Mouse (Mus musculus): ENCODE measurements around the gene Odc1. TPM values are rescaled to one million over a fixed set of nuclear protein-coding genes. Genes with fewer than 3 reads are reported as not detected.

Odc1 gene
- polyA plus RNA-seq, 1 experiment from 2014 or later = 170 TPM

GRCm38 (mm10) chr12:17551208-17551995 is 6.8 kb downstream of the Odc1 start:
- Histone ChIP-seq H3K36me3 (peaks cover 37% of the 10 kb centered on the region), H3K4me3 (replicated peaks) (no peak overlapping the region), H3K9me3 (replicated peaks) (no peaks in the 10 kb centered on the region), H3K4me1 (peaks cover 7% of the 10 kb centered on the region; the same call in 1 of the 2 replicates), H3K9ac (no peak overlapping the region), H3K27ac (replicated peaks) (no peak overlapping the region), H3K27me3 (no peaks in the 10 kb centered on the region), H3K4me2 (replicated peaks) (no peak overlapping the region)
- 63% methylated on average over 3 of the region's 3 CpGs for WGBS
- no peak for ATAC-seq (ENCODE audit: insufficient number of reproducible peaks, low FRiP score, low TSS enrichment, low read depth)

GRCm38 (mm10) chr12:17552420-17552819 is 7.8 kb downstream of the Odc1 start:
- 60% methylated on average over 3 of the region's 3 CpGs for WGBS
- Histone ChIP-seq H3K9me3 (replicated peaks) (no peaks in the 10 kb centered on the region), H3K9ac (no peak overlapping the region), H3K27ac (replicated peaks) (no peak overlapping the region), H3K27me3 (no peaks in the 10 kb centered on the region), H3K4me2 (replicated peaks) (no peak overlapping the region), H3K36me3 (peaks cover 35% of the 10 kb centered on the region), H3K4me3 (replicated peaks) (no peak overlapping the region), H3K4me1 (peaks cover 10% of the 10 kb centered on the region)
- no peak for ATAC-seq (ENCODE audit: insufficient number of reproducible peaks, low FRiP score, low TSS enrichment, low read depth)

GRCm38 (mm10) chr12:17552949-17553348 is 8.4 kb downstream of the Odc1 start:
- no peak overlapping the region for H3K27ac ChIP-seq (replicated peaks)
- peaks cover 16% of the 10 kb centered on the region for H3K4me1 ChIP-seq
- no peak overlapping the region for H3K9ac ChIP-seq
- ATAC-seq (ENCODE audit: insufficient number of reproducible peaks, low FRiP score, low TSS enrichment, low read depth) = no peak
- H3K36me3 ChIP-seq = peaks cover 30% of the 10 kb centered on the region
- H3K4me2 ChIP-seq (replicated peaks) = no peak overlapping the region
- no peaks in the 10 kb centered on the region for H3K27me3 ChIP-seq
- no peaks in the 10 kb centered on the region for H3K9me3 ChIP-seq (replicated peaks)
- WGBS = 72% methylated on average over 2 of the region's 2 CpGs
- no peak overlapping the region for H3K4me3 ChIP-seq (replicated peaks)

GRCm38 (mm10) chr12:17553627-17554026 is 9.0 kb downstream of the Odc1 start:
- H3K9me3 ChIP-seq (replicated peaks) = no peaks in the 10 kb centered on the region
- no peak overlapping the region for H3K9ac ChIP-seq
- no peak overlapping the region for H3K4me2 ChIP-seq (replicated peaks)
- H3K27me3 ChIP-seq = no peaks in the 10 kb centered on the region
- H3K27ac ChIP-seq (replicated peaks) = no peak overlapping the region
- no peak for ATAC-seq (ENCODE audit: insufficient number of reproducible peaks, low FRiP score, low TSS enrichment, low read depth)
- H3K4me1 ChIP-seq = peaks cover 18% of the 10 kb centered on the region
- no peak overlapping the region for H3K4me3 ChIP-seq (replicated peaks)
- H3K36me3 ChIP-seq = peaks cover 23% of the 10 kb centered on the region
- 73% methylated on average over 5 of the region's 5 CpGs for WGBS

- 35% methylated on average over 15 of the region's 15 CpGs for WGBS
Measured at GRCm38 (mm10) chr12:17554200-17554951, 9.8 kb downstream of the Odc1 start.

GRCm38 (mm10) chr12:17556430-17557343 is 12.1 kb downstream of the Odc1 start:
- Histone ChIP-seq H3K9me3 (replicated peaks) (no peaks in the 10 kb centered on the region), H3K4me2 (replicated peaks) (peak overlapping the region; percentile 13), H3K27ac (replicated peaks) (no peak overlapping the region), H3K36me3 (peaks cover 3% of the 10 kb centered on the region), H3K4me1 (peaks cover 18% of the 10 kb centered on the region), H3K4me3 (replicated peaks) (no peak overlapping the region), H3K9ac (no peak overlapping the region), H3K27me3 (no peaks in the 10 kb centered on the region)
- ATAC-seq (ENCODE audit: insufficient number of reproducible peaks, low FRiP score, low TSS enrichment, low read depth) = peak; percentile 69; the same call in 1 of the 2 replicates
- 29% methylated on average over 21 of the region's 21 CpGs for WGBS

More at GRCm38 (mm10) chr12:17554200-17554951, 9.8 kb downstream of the Odc1 start:
- no peaks in the 10 kb centered on the region for H3K27me3 ChIP-seq
- peaks cover 16% of the 10 kb centered on the region for H3K36me3 ChIP-seq
- H3K9ac ChIP-seq = no peak overlapping the region
- no peak overlapping the region for H3K4me2 ChIP-seq (replicated peaks)
- peaks cover 18% of the 10 kb centered on the region for H3K4me1 ChIP-seq
- ATAC-seq (ENCODE audit: insufficient number of reproducible peaks, low FRiP score, low TSS enrichment, low read depth) = 0 out of 2 replicates have a peak, but pooled peaks have one; percentile 31
- H3K9me3 ChIP-seq (replicated peaks) = no peaks in the 10 kb centered on the region
- no peak overlapping the region for H3K4me3 ChIP-seq (replicated peaks)
- H3K27ac ChIP-seq (replicated peaks) = no peak overlapping the region

- H3K27me3 ChIP-seq = no peaks in the 10 kb centered on the region
- H3K36me3 ChIP-seq = no peaks in the 10 kb centered on the region
- no peaks in the 10 kb centered on the region for H3K9me3 ChIP-seq (replicated peaks)
- no peak for ATAC-seq (ENCODE audit: insufficient number of reproducible peaks, low FRiP score, low TSS enrichment, low read depth)
- peaks cover 18% of the 10 kb centered on the region for H3K4me1 ChIP-seq
- WGBS = 27% methylated on average over 7 of the region's 7 CpGs
- no peak overlapping the region for H3K4me3 ChIP-seq (replicated peaks)
- H3K27ac ChIP-seq (replicated peaks) = no peak overlapping the region
- peak overlapping the region; percentile 13 for H3K4me2 ChIP-seq (replicated peaks)
- H3K9ac ChIP-seq = no peak overlapping the region
Measured at GRCm38 (mm10) chr12:17557344-17557966, 12.9 kb downstream of the Odc1 start.

GRCm38 (mm10) chr12:17557967-17558345 is 13.4 kb downstream of the Odc1 start:
- Histone ChIP-seq H3K9ac (no peak overlapping the region), H3K4me2 (replicated peaks) (no peak overlapping the region), H3K4me3 (replicated peaks) (no peak overlapping the region), H3K9me3 (replicated peaks) (no peaks in the 10 kb centered on the region), H3K36me3 (no peaks in the 10 kb centered on the region), H3K27me3 (no peaks in the 10 kb centered on the region), H3K4me1 (peaks cover 18% of the 10 kb centered on the region), H3K27ac (replicated peaks) (no peak overlapping the region)
- 55% methylated on average over 2 of the region's 2 CpGs for WGBS
- 0 out of 2 replicates have a peak, but pooled peaks have one; percentile 32 for ATAC-seq (ENCODE audit: insufficient number of reproducible peaks, low FRiP score, low TSS enrichment, low read depth)

GRCm38 (mm10) chr12:17562396-17562795 is 17.8 kb downstream of the Odc1 start:
- no peak overlapping the region for H3K27ac ChIP-seq (replicated peaks)

GRCm38 (mm10) chr12:17565393-17566045 is 20.9 kb downstream of the Odc1 start:
- H3K9me3 ChIP-seq (replicated peaks) = no peaks in the 10 kb centered on the region
- no peaks in the 10 kb centered on the region for H3K36me3 ChIP-seq
- no peak overlapping the region for H3K4me2 ChIP-seq (replicated peaks)
- H3K9ac ChIP-seq = no peak overlapping the region
- no peak overlapping the region for H3K27ac ChIP-seq (replicated peaks)
- H3K27me3 ChIP-seq = no peaks in the 10 kb centered on the region
- H3K4me1 ChIP-seq = no peaks in the 10 kb centered on the region
- WGBS = 79% methylated on average over 3 of the region's 3 CpGs
- ATAC-seq (ENCODE audit: insufficient number of reproducible peaks, low FRiP score, low TSS enrichment, low read depth) = no peak
- no peak overlapping the region for H3K4me3 ChIP-seq (replicated peaks)

More at GRCm38 (mm10) chr12:17562396-17562795, 17.8 kb downstream of the Odc1 start:
- Histone ChIP-seq H3K36me3 (no peaks in the 10 kb centered on the region), H3K27me3 (no peaks in the 10 kb centered on the region), H3K9me3 (replicated peaks) (no peaks in the 10 kb centered on the region), H3K9ac (no peak overlapping the region), H3K4me1 (peaks cover 8% of the 10 kb centered on the region), H3K4me3 (replicated peaks) (no peak overlapping the region), H3K4me2 (replicated peaks) (no peak overlapping the region)
- ATAC-seq (ENCODE audit: insufficient number of reproducible peaks, low FRiP score, low TSS enrichment, low read depth) = no peak
- 83% methylated on average over 1 of the region's 1 CpGs for WGBS

All from embryonic facial prominence, embryonic 15.5 days (tissue).